Mouse (Mus musculus) heart, postnatal 25 days (tissue): ENCODE measurements around the gene Hk1. TPM values are rescaled to one million over a fixed set of nuclear protein-coding genes. Genes with fewer than 3 reads are reported as not detected.

Experiments used
- DNase-seq: peaks from one replicate; pipeline ENCODE4 v3.0.0; 2022; ENCODE audit warnings: low spot score
- intact Hi-C: fragments of 180-260 bp; cut with DNase I; formaldehyde crosslinking; loops from one replicate; pipeline ENCODE4 v1.15.1; 2025
- total RNA-seq, 2 experiments: library from RNA; stranded (reverse); gene quantifications; 2 replicates each; pipeline ENCODE4 v1.2.3; 2021

Hk1 gene
- total RNA-seq, result 100 to 1,000 TPM; 123 to 142 TPM

DNA sequence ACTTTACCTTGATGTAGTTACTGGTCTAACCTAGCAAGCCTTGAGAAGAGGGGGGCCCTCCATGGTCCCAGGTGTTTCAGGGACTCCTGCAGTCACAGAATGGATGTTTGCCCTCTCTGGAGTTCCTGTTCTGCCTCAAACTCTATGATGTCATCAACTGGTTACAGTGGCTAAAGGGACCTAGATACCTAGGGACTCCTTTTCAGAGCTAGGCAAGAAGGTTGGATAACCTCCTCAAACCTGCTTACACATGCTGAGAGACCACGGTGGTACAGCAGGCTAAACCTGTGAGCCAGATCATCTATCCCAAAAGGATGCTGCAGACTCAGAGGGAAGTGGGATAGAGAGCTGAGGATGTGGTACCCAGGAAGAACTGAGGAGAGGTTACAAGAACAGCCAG is at the start of gene Hk1:
Gene Hk1, minus strand, starts transcription at position 101 of the 400 bp plus-strand sequence.
- intact Hi-C loops, result loop anchor here (5.0 kb wide), 1 partner anchor 63 kb away; no protein-coding TSS in a partner anchor
- DNase-seq, result no peak

DNA sequence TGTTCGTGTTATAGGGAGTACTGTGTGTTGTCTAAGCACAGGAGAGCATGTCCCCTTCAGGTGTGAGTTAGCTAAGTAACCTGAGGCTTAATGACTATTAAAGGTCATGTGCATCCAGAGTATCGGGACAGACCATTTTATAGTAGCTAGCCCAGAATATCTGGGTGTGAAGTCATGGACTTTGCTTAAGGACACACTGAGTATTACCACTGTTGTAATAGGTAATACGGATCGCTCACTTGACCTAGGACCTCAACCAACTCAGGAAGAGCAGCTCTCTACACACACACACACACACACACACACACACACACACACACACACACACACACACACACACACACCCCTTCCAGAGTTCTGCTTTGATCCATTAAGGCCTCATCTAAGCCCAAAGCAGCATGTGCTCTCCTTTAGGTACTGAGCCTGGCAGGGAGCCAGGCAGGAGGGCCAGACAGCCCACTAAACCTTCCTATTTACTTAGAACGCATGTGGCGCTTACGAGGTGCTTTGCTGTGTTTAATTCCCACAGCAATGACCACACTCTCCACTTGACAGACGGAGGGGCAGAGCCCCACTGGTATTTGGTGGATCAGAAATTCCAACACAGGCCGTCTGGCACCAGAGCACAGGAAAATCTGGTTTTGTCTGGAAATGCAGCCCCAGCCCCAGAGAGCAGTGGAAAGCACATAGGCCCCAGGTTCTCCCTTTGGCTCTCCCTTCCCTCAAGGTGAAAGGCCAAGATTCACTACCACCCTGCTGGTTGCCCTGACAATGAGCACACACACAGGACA is 45.6 kb upstream of the Hk1 start:
- intact Hi-C loops, result no loop called here
- DNase-seq, result no peak

GRCm38 (mm10) chr10:62422255-62422654 is 42.5 kb upstream of the Hk1 start, which contains the start of gene Hkdc1:
Gene Hkdc1, minus strand, starts transcription at chr10:62422491.
- intact Hi-C loops, result no loop called here

GRCm38 (mm10) chr10:62421127-62421526 is 41.4 kb upstream of the Hk1 start:
- DNase-seq, result no peak
- intact Hi-C loops, result no loop called here

More at GRCm38 (mm10) chr10:62422255-62422654, 42.5 kb upstream of the Hk1 start, which contains the start of gene Hkdc1:
- no peak for DNase-seq

DNA sequence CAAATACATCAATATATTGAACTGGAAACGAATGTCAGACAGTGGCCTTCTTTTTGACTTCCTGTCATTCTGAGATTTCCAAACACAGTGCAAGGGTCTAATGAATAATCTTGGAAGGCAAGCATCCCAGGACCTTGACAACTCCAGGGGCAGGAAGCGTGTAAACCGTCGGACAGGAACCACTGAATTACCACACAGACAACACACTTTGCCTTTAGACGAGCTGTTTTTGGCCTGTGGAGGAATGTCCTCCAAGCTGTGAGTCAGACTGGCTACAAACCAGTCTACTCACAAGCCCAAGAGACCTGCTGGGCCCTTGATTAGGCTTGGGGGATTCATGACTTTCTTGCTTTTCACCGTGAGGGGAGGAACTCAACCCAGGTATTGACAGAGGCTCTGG is 40.7 kb upstream of the Hk1 start:
- intact Hi-C loops, result no loop called here
- DNase-seq, result no peak

- no peak for DNase-seq
- intact Hi-C loops, result no loop called here
Observed at GRCm38 (mm10) chr10:62419422-62419821, 39.7 kb upstream of the Hk1 start.

DNA sequence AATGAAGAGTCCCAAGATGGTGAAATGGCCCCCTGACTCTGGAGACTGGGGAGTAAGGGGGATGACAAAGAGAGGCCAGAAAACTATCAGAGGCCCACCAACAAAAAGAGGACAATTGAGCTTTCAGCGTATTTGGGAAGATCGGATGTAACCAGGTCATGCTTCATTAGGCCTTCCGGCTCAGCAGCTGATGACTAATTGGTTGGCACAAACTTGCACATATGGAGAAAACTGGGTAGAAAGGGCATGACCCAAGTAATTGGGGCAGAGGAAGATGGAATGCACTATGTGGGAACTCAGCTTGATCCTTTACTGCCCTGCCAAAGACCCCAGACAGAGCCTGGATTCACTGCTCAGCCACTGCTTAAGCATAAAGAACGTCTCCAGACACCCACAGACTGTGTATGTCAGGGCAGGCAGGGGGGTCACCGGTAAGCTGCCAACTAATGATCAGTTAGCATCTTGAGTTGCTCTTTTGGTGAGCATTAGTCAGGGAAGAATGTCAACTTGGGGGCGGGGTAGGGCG is 39.2 kb upstream of the Hk1 start:
- DNase-seq, result no peak
- intact Hi-C loops, result no loop called here

- DNase-seq, result no peak
- intact Hi-C loops, result no loop called here
Observed at GRCm38 (mm10) chr10:62413606-62413982, 33.9 kb upstream of the Hk1 start.

DNA sequence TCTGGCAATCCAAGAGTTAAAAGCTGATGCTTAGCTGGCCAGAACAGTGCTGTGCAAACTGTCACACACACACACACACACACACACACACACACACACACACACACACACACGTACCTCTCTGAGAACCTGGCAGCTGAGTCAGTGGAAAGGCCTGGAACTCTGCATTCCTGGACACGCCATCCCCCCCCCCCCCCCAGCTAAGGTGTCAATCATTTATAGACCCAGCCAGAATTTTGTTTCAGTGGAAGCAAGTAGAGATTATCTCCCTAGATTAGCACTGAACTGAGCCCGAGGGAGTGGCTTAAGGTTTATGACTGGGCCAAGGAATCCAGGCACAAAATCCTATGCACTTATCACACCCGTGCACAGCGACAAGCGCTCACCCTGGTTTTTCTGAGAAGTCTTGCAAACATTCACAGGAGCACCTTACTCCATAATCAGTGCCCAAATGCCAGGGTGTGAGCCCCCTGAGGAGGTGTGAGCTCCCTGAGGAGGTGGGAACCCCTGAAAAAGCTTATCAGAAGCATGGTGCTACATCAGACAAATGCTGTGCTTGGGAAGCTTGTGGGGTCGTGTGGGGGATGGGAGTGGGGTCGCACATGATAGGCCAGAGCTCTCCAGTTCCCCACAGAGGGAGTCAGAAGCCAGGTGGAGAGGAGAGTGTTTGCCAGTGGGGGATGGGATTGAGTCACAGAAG is 33.3 kb upstream of the Hk1 start:
- DNase-seq, result no peak
- intact Hi-C loops, result no loop called here

DNA sequence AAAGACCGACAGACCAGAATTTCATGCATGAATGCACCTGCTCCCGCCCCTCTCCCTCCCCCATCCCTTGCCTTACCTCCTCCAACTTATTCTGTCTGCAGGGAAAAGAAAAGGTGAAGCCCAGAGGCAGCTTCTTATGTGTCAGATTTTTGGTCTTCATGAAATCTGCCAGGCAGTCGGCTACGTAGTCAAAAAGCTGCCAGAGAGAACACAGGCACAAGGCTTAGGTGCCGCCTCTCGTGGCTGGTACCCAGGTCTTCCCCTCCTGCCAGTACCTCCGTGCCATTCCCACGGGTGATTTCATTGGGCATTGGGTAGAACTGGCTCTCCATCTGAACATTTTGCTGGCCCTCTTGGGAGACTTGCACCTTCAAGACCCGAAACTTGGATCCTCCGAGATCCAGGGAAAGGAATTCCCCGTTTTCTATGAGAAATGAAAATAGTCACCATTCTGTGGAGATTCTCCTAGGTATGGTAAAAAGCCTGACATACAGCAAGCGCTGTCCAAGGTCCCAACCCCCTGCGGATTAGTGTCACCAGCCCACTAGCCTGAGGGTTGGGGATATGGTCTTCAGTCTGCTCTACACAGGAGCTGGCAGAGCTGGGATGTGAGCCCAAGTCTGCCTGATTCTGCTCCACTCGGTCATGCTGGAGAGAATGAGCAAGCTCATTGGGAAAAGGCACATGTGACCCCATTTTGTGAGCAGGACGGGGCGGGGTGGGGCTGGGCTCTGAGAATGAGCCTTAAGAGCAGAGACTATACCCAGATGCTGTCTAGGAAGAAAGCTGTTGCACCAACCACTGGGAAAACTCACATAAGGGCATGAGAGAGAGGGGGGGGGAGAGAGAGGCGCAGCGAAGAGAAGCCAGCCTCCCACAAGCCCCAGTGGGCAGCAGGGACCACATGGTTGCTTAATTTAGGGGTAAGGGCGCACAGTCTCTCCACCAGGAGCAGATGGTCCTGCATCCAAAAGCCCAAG is 32.0 kb upstream of the Hk1 start:
- DNase-seq, result no peak
- intact Hi-C loops, result loop anchor here (1.0 kb wide), 1 partner anchor 136 kb away; no protein-coding TSS in a partner anchor

DNA sequence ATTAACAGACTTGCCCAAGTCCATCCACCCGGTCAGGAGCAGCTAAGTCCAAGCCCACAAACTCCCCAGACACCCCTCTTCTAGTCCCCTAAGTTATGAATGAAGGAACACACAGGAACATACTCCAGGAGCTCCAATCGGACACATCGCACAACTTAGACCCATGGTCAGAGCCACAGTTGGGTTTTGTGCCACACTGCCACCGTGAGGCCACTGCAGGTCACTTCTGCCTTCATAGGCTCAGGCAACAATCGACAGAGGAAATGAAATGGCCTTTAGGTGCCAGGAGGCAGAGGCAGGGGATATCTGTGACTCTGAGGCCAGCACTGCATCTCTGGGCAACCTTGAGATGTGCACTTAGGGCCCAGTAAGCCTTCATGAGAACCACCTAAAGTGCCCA is 31.2 kb upstream of the Hk1 start:
- intact Hi-C loops, result loop anchor here (1.0 kb wide), 1 partner anchor 136 kb away; no protein-coding TSS in a partner anchor

GRCm38 (mm10) chr10:62404901-62405300 is 25.2 kb upstream of the Hk1 start:
- intact Hi-C loops, result no loop called here
- DNase-seq, result no peak

More for the DNA sequence above, 31.2 kb upstream of the Hk1 start:
- DNase-seq, result peak; percentile 20

DNA sequence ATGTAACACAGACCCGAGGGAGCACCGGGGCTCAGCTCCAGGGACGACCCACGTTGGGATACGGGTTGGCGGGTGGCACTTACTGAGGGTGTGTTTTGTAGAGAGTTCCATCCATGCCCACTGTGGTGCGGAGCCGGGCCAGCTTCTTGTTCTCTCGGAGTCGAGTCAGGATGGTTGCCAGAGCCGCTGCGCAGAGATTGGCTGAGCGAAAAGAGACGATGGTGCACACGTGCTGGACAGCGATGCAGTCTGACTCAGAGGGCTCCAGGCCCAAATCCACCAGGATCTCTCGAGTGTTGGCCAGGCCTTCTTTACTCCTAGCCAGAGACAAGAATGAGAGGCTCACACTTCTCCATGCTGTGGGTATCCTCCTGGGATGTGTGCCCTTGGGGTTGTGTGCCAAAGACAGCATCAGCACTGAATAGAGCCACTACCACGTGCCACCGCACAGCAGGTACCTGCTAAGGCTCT is 22.0 kb upstream of the Hk1 start:
- intact Hi-C loops, result no loop called here
- peak; percentile 31 for DNase-seq

- intact Hi-C loops, result loop anchor here (5.0 kb wide), 1 partner anchor 66 kb away; no protein-coding TSS in a partner anchor
- DNase-seq, result no peak
Observed at GRCm38 (mm10) chr10:62383011-62383410, 3.3 kb upstream of the Hk1 start.

GRCm38 (mm10) chr10:62380936-62381335 is 1.2 kb upstream of the Hk1 start:
- intact Hi-C loops, result loop anchor here (1.0 to 5.0 kb wide), 2 partner anchors 64 to 106 kb away; no protein-coding TSS in a partner anchor
- DNase-seq, result no peak

- no peak for DNase-seq
- intact Hi-C loops, result no loop called here
Observed at GRCm38 (mm10) chr10:62358827-62359226, 20.9 kb downstream of the Hk1 start.

DNA sequence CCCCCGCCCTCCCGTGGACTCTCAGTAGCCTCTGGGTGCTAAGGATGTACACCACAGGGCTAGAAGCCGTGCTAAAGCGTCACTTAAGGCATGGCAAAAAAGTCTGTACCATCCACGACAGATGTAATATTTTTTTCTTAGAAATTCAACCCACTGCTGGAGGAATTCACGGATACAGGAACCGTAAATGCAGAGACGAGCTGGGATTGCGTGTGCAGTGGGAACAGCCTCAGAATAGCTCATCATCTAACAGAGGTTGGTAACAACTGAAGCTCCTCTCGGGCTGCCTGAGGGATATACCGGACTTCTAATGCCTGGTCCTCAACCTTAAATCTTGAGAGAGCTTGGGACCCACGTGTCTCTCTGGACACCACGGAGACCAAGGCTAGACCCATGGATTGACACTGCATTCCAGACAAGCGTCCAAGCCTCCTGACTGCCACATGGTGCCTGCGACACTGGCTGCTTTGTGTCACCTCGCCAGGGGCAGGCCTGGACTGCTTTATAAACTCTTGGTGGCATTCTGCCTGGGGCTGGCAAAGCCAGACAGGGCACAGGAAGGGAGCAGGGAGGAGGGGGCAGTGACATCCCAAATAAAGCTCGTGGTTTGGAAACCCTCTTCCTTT is 23.5 kb downstream of the Hk1 start:
- DNase-seq, result no peak
- intact Hi-C loops, result no loop called here

DNA sequence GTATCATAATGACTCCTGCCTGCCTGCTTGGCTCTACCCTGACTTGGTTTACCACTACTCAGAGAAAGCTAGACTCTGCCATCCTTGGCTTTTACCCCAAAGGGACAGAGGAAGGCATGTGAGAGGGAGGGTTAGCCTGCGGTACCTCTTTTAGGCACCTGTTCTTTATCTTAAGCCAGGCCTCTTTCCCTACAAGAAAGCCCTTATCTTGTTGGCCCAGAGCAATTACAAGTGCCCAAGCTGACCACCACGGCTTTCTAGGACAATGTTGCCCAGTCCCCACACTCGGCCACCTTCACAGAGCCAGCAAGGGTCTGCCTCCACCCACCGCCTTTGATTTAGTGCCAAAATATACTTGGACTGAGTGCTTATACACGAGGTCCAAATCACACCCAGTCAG is 34.6 kb downstream of the Hk1 start:
- intact Hi-C loops, result no loop called here

More for the DNA sequence above, 34.6 kb downstream of the Hk1 start:
- no peak for DNase-seq
